Mouse (Mus musculus): ENCODE data around the gene Efcab9. TPM values are rescaled to one million over a fixed set of nuclear protein-coding genes. Genes with fewer than 3 reads are reported as not detected.

Efcab9 gene
- total and polyA plus RNA-seq, 3 experiments: 0.25 to 1.5 TPM; not detected in 1

DNA sequence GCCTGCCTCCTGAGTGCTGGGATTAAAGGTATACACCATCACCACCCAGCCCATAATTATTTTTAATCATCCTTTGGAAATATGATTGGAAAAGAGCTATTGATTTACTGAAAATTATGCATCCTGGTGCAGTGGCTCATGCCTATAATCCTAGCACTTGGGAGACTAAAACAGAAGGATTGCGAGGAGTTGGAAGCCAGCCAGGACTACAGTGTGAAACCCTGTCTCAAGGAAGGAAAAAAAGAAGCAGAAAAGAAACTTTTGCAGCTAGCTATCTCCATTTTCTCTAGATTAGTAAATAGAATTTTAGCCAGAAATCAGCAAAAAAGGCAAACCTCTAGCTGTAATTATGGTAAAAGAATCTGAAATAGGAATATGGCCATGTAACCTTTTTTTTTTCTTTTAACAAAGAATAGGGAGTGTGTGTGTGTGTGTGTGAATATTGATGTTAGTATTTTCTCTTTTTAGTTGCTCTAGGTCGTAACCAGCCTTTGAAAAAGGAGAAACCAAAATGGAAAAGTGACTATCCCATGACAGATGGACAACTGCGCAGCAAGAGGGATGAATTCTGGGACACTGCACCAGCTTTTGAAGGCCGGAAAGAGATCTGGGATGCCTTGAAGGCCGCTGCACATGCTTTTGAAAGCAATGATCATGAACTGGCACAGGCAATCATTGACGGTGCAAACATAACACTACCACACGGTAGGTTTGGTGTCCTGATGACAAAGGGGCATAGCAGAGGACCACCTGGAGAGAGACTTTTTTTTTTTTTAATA lies 32.9 kb downstream of the Efcab9 start:
- Histone ChIP-seq H3K27me3 (replicated peaks) (no peaks in the 10 kb centered on the region), H3K4me1 (ENCODE audit: control insufficient read depth in 1 of 2, insufficient read depth in 2 of 2) (peaks cover 0 to 13% of the 10 kb centered on the region in 2 experiments; a peak in 1 of 4 replicates), H3K79me2 (replicated peaks; ENCODE audit: control insufficient read depth, extremely low read depth, insufficient read depth, poor library complexity, severe bottlenecking) (no peaks in the 10 kb centered on the region), H3K4me2 (ENCODE audit: insufficient read depth, low read depth, poor library complexity, severe bottlenecking) (no peak overlapping the region), H3K9me3 (replicated peaks; ENCODE audit: low read length) (no peaks in the 10 kb centered on the region), H3K36me3 (replicated peaks in 1 of 2; ENCODE audit: control insufficient read depth in 1 of 2, insufficient read depth in 1 of 2, low read length in 1 of 2) (peaks cover 0 to 6% of the 10 kb centered on the region in 2 experiments), H3K4me3 (replicated peaks in 1 of 3; ENCODE audit: low read depth in 2 of 3, low read length in 2 of 3, poor library complexity in 1 of 3) (no peak overlapping the region), H3K27ac (ENCODE audit: insufficient read depth, low read depth) (no peak overlapping the region), H3K9ac (ENCODE audit: insufficient read depth, low read depth) (no peak overlapping the region)
- in situ Hi-C loops (cut with MboI; ENCODE audit: low pct_ligation_motif_present, low pct_unique_long_range_greater_than_20kb, low sequenced_read_pairs) (no loop called here), dilution Hi-C loops (cut with MboI; ENCODE audit: extremely low pct_ligation_motif_present, extremely low pct_unique_long_range_greater_than_20kb, low sequenced_read_pairs) (no loop called here)
- DNase-seq (ENCODE audit: extremely low read depth): no peak
- no peak for TF ChIP-seq USF1 (IDR thresholded peaks at IDR 0.05; ENCODE audit: low read depth, low read length)
- TF ChIP-seq JUN (IDR thresholded peaks at IDR 0.05; ENCODE audit: insufficient read depth, low read depth, low read length): no peak
- no peak for TF ChIP-seq SMC3 (IDR thresholded peaks at IDR 0.05; ENCODE audit: low read depth, low read length)
- no peak for TF ChIP-seq MYC (IDR thresholded peaks at IDR 0.05; ENCODE audit: low read depth, low read length)
- no peak for TF ChIP-seq ZNF384 (IDR thresholded peaks at IDR 0.05; ENCODE audit: low read depth, low read length)
- no peak for TF ChIP-seq CTCF (conservative IDR thresholded peaks at IDR 0.05 in 1 of 2, IDR thresholded peaks at IDR 0.05 in 1 of 2; ENCODE audit: low read depth in 2 of 2, low read length in 2 of 2)
- TF ChIP-seq ZKSCAN1 (IDR thresholded peaks at IDR 0.05; ENCODE audit: borderline replicate concordance, low read depth, low read length): no peak
- TF ChIP-seq ZMIZ1 (IDR thresholded peaks at IDR 0.05; ENCODE audit: low read depth, low read length): no peak
- no peak for TF ChIP-seq EP300 (IDR thresholded peaks at IDR 0.05; ENCODE audit: low read length)

- dilution Hi-C loops (cut with MboI; ENCODE audit: extremely low pct_ligation_motif_present, extremely low pct_unique_long_range_greater_than_20kb, low sequenced_read_pairs): no loop called here
- Histone ChIP-seq H3K4me3 (replicated peaks in 1 of 3; ENCODE audit: low read depth in 2 of 3, low read length in 2 of 3, poor library complexity in 1 of 3) (no peak overlapping the region), H3K9me3 (replicated peaks; ENCODE audit: low read length) (no peaks in the 10 kb centered on the region), H3K79me2 (replicated peaks; ENCODE audit: control insufficient read depth, extremely low read depth, insufficient read depth, poor library complexity, severe bottlenecking) (no peaks in the 10 kb centered on the region), H3K36me3 (replicated peaks in 1 of 2; ENCODE audit: control insufficient read depth in 1 of 2, insufficient read depth in 1 of 2, low read length in 1 of 2) (peaks cover 0 to 4% of the 10 kb centered on the region in 2 experiments), H3K4me2 (ENCODE audit: insufficient read depth, low read depth, poor library complexity, severe bottlenecking) (no peak overlapping the region), H3K27ac (ENCODE audit: insufficient read depth, low read depth) (no peak overlapping the region), H3K9ac (ENCODE audit: insufficient read depth, low read depth) (no peak overlapping the region), H3K4me1 (ENCODE audit: control insufficient read depth in 1 of 2, insufficient read depth in 2 of 2) (peaks cover 0 to 20% of the 10 kb centered on the region in 2 experiments; a peak in 3 of 4 replicates), H3K27me3 (replicated peaks) (no peaks in the 10 kb centered on the region)
- TF ChIP-seq SIN3A (IDR thresholded peaks at IDR 0.05; ENCODE audit: low read length): no peak
- TF ChIP-seq NELFE (IDR thresholded peaks at IDR 0.05; ENCODE audit: low read depth, low read length): no peak
- TF ChIP-seq MAZ (IDR thresholded peaks at IDR 0.05; ENCODE audit: low read depth, low read length): no peak
- TF ChIP-seq ELF1 (IDR thresholded peaks at IDR 0.05; ENCODE audit: low read depth, low read length): no peak
- no peak for TF ChIP-seq TCF12 (IDR thresholded peaks at IDR 0.05; ENCODE audit: low read depth, low read length)
- no peak for TF ChIP-seq EP300 (IDR thresholded peaks at IDR 0.05; ENCODE audit: low read length)
- no peak for TF ChIP-seq CHD1 (IDR thresholded peaks at IDR 0.05; ENCODE audit: low read depth, low read length)
- no peak for DNase-seq (ENCODE audit: extremely low read depth)
- in situ Hi-C loops (cut with MboI; ENCODE audit: low pct_ligation_motif_present, low pct_unique_long_range_greater_than_20kb, low sequenced_read_pairs): no loop called here
Measured at GRCm38 (mm10) chr11:32495283-32495682, 36.6 kb downstream of the Efcab9 start.
